Mouse (Mus musculus): Measurements from ENCODE around the gene Mllt3. TPM values are rescaled to one million over a fixed set of nuclear protein-coding genes. Genes with fewer than 3 reads are reported as not detected.

Mllt3 gene
- polyA plus RNA-seq, 1 experiment from 2014 or later, result 59.0 TPM

DNA sequence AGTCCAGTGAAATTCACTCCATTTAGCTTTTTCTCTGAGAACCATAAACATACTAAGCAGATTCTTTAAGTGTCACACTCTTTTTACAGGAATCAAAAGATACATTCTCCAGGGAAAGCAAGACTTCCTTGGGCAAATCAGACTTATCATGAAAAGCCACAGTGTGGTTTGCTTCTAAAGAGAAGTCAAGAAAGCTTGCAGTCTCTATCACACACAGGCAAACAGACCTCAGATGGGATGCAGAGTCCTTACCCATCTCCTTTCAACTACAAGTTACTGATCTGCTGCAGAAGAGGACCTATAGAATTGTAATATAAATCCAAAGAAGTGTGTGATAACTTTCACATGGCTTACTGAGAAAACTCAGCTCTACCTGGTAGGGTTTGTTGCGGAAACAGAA lies 175.2 kb downstream of the Mllt3 start:
- Histone ChIP-seq H3K4me2 (ENCODE audit: low read length) (no peak overlapping the region), H3K9me3 (ENCODE audit: control insufficient read depth, low read length) (no peaks in the 10 kb centered on the region), H3K4me1 (ENCODE audit: control insufficient read depth, insufficient read depth, low read depth, low read length) (no peaks in the 10 kb centered on the region; the same call in 1 of the 2 replicates), H3K27ac (ENCODE audit: low read depth, low read length) (no peak overlapping the region), H3K9ac (ENCODE audit: low read depth, low read length) (no peak overlapping the region), H3K4me3 (ENCODE audit: low read length) (no peak overlapping the region), H3K27me3 (replicated peaks; ENCODE audit: control insufficient read depth, insufficient read depth, low read length) (no peaks in the 10 kb centered on the region), H3K36me3 (ENCODE audit: control insufficient read depth, insufficient read depth, low read length) (no peaks in the 10 kb centered on the region)
- ATAC-seq, result no peak
- 100% methylated on average over 1 of the region's 1 CpGs for WGBS

DNA sequence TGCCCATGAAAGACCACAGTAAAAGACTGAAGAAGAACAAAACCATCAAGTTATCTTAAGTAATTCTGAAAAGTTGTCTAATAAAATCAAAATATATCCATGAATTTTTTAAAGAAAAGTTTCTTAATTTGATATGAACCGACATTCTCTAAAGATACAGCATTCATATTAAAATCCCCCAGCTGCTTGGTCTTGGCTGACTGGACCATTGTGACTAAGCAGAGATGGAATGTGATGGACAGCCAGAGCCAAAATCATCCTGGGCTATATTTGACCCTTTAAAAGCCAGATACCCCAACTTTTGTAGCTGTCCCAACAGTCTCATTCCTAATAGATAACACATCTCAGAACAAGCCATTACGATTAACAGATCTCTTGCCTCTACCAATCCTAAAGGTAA lies 180.7 kb downstream of the Mllt3 start:
- no peak overlapping the region for H3K4me2 ChIP-seq (ENCODE audit: low read length)

DNA sequence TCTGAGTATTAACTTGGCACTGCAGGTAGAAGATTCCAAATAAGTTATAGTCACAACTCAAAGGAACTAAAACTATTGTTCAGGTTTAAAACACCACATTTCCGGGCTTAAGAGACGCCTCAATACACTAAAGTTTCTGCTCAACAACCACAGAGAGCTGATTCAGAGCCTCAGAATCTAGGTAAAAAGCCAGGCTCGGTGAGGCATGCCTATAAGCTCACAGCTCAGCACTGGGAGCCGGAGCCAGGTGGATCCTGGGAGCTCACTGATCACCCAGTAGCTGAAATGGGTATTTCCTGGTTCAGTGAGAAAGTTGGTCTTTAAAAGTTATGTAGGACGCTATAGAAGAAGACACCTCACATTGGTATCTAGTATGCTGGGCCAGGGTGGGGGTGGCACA lies 183.1 kb downstream of the Mllt3 start:
- no peak overlapping the region for H3K4me3 ChIP-seq (ENCODE audit: low read length)
- H3K27me3 ChIP-seq (replicated peaks; ENCODE audit: control insufficient read depth, insufficient read depth, low read length), result no peaks in the 10 kb centered on the region
- H3K36me3 ChIP-seq (ENCODE audit: control insufficient read depth, insufficient read depth, low read length), result no peaks in the 10 kb centered on the region
- no peaks in the 10 kb centered on the region for H3K4me1 ChIP-seq (ENCODE audit: control insufficient read depth, insufficient read depth, low read depth, low read length)
- H3K4me2 ChIP-seq (ENCODE audit: low read length), result no peak overlapping the region
- ATAC-seq, result no peak
- no peak overlapping the region for H3K27ac ChIP-seq (ENCODE audit: low read depth, low read length)
- H3K9ac ChIP-seq (ENCODE audit: low read depth, low read length), result no peak overlapping the region
- 90% methylated on average over 5 of the region's 5 CpGs for WGBS
- no peaks in the 10 kb centered on the region for H3K9me3 ChIP-seq (ENCODE audit: control insufficient read depth, low read length)

More for the DNA sequence above, 180.7 kb downstream of the Mllt3 start:
- no peaks in the 10 kb centered on the region for H3K36me3 ChIP-seq (ENCODE audit: control insufficient read depth, insufficient read depth, low read length)
- H3K9me3 ChIP-seq (ENCODE audit: control insufficient read depth, low read length), result no peaks in the 10 kb centered on the region
- no peak for ATAC-seq
- no peak overlapping the region for H3K9ac ChIP-seq (ENCODE audit: low read depth, low read length)
- H3K27me3 ChIP-seq (replicated peaks; ENCODE audit: control insufficient read depth, insufficient read depth, low read length), result no peaks in the 10 kb centered on the region
- WGBS, result 92% methylated on average over 2 of the region's 2 CpGs
- H3K4me1 ChIP-seq (ENCODE audit: control insufficient read depth, insufficient read depth, low read depth, low read length), result no peaks in the 10 kb centered on the region; the same call in 1 of the 2 replicates
- no peak overlapping the region for H3K4me3 ChIP-seq (ENCODE audit: low read length)
- no peak overlapping the region for H3K27ac ChIP-seq (ENCODE audit: low read depth, low read length)

DNA sequence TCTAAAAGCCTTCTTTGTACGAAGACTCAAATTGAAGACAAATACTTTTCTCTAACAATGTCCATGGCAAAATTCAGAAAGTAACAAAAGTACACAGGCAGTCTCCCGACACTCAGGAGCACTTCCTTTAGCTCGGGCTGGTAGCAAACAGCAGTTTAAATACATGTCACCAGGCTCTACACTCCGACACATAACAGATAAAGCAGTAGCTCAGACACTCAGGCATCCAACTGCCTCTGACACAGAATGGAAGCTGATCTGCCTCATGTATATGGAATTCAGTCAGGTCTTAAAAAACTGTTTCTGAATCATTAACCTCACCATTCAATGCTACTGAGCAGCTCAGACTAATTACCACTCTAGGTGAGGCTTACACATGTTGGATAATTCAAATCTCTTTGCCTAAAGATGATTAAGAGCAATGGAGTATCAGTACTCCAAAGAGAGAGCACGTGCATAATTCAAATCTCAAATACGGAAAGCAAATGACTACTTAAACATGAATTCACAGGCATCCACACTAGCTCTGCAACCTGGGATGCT lies 188.4 kb downstream of the Mllt3 start:
- Histone ChIP-seq H3K27me3 (replicated peaks; ENCODE audit: control insufficient read depth, insufficient read depth, low read length) (no peaks in the 10 kb centered on the region), H3K9ac (ENCODE audit: low read depth, low read length) (no peak overlapping the region), H3K4me3 (ENCODE audit: low read length) (no peak overlapping the region), H3K4me1 (ENCODE audit: control insufficient read depth, insufficient read depth, low read depth, low read length) (no peaks in the 10 kb centered on the region; the same call in 1 of the 2 replicates), H3K36me3 (ENCODE audit: control insufficient read depth, insufficient read depth, low read length) (0 out of 2 replicates have a peak, but pooled peaks cover 2% of the 10 kb centered on the region), H3K9me3 (ENCODE audit: control insufficient read depth, low read length) (no peaks in the 10 kb centered on the region), H3K4me2 (ENCODE audit: low read length) (no peak overlapping the region), H3K27ac (ENCODE audit: low read depth, low read length) (no peak overlapping the region)
- WGBS, result 63% methylated on average over 6 of the region's 6 CpGs
- no peak; the same call in 1 of the 2 replicates for ATAC-seq

DNA sequence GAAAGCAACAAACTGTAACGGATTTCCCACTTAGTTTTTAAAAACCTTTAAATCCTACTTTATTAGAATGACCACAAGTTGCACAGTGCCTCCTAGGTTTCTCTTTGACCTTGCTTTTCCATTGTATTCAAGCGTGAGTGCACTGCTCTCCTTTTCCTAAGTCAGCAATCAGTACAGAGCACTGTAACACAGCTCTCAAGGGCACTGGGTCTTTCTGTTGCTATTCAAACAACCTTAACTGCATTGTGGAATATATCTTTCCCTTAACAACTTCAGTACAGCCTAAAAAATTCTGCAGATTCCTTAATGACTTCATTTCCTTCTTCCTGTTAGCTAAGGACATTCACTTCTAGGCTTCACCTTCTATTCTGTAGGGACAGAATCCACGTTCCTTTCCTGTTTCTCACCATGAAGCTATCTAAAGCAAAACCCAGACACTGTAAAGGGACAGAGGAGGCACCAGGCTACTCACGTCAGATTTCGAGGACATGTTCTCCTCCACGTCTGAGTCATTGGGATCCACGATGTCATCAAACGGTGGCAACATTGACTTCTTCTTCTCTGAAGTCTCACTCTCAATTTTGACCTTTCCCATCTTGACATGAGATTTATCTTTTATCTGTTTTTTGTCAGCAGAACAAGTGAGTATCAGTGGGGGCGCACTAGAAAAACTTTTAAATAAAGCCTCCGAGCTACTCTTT lies 192.8 kb downstream of the Mllt3 start:
- H3K9ac ChIP-seq (ENCODE audit: low read depth, low read length), result no peak overlapping the region
- H3K4me3 ChIP-seq (ENCODE audit: low read length), result no peak overlapping the region
- ATAC-seq, result no peak
- H3K36me3 ChIP-seq (ENCODE audit: control insufficient read depth, insufficient read depth, low read length), result 0 out of 2 replicates have a peak, but pooled peaks cover 2% of the 10 kb centered on the region
- H3K4me1 ChIP-seq (ENCODE audit: control insufficient read depth, insufficient read depth, low read depth, low read length), result no peaks in the 10 kb centered on the region; the same call in 1 of the 2 replicates
- H3K27me3 ChIP-seq (replicated peaks; ENCODE audit: control insufficient read depth, insufficient read depth, low read length), result no peaks in the 10 kb centered on the region
- H3K4me2 ChIP-seq (ENCODE audit: low read length), result no peak overlapping the region
- no peaks in the 10 kb centered on the region for H3K9me3 ChIP-seq (ENCODE audit: control insufficient read depth, low read length)
- 89% methylated on average over 10 of the region's 10 CpGs for WGBS
- H3K27ac ChIP-seq (ENCODE audit: low read depth, low read length), result no peak overlapping the region

DNA sequence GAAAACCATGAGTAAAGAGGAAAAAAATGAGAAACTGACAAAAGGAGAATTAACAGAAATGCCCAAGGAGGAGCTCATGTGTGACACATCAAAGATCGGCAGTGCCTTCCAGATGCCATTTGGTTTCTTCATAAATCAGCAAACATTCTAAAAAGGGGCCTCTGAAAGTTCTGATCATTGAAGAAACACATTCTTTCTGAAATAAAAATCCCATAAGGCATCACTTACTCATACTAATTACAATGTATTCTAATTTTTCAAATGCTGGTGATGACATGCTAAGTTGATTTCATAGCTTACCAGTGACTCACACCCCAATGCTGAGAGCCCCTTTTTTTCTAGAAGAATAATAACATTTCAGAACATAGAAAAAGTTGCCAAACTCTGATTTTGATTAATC lies 194.4 kb downstream of the Mllt3 start:
- Histone ChIP-seq H3K4me2 (ENCODE audit: low read length) (no peak overlapping the region), H3K27me3 (replicated peaks; ENCODE audit: control insufficient read depth, insufficient read depth, low read length) (no peaks in the 10 kb centered on the region), H3K4me3 (ENCODE audit: low read length) (no peak overlapping the region), H3K36me3 (ENCODE audit: control insufficient read depth, insufficient read depth, low read length) (0 out of 2 replicates have a peak, but pooled peaks cover 2% of the 10 kb centered on the region), H3K9me3 (ENCODE audit: control insufficient read depth, low read length) (no peaks in the 10 kb centered on the region), H3K4me1 (ENCODE audit: control insufficient read depth, insufficient read depth, low read depth, low read length) (peaks cover 7% of the 10 kb centered on the region), H3K9ac (ENCODE audit: low read depth, low read length) (no peak overlapping the region), H3K27ac (ENCODE audit: low read depth, low read length) (no peak overlapping the region)
- 82% methylated on average over 1 of the region's 1 CpGs for WGBS
- ATAC-seq, result no peak

DNA sequence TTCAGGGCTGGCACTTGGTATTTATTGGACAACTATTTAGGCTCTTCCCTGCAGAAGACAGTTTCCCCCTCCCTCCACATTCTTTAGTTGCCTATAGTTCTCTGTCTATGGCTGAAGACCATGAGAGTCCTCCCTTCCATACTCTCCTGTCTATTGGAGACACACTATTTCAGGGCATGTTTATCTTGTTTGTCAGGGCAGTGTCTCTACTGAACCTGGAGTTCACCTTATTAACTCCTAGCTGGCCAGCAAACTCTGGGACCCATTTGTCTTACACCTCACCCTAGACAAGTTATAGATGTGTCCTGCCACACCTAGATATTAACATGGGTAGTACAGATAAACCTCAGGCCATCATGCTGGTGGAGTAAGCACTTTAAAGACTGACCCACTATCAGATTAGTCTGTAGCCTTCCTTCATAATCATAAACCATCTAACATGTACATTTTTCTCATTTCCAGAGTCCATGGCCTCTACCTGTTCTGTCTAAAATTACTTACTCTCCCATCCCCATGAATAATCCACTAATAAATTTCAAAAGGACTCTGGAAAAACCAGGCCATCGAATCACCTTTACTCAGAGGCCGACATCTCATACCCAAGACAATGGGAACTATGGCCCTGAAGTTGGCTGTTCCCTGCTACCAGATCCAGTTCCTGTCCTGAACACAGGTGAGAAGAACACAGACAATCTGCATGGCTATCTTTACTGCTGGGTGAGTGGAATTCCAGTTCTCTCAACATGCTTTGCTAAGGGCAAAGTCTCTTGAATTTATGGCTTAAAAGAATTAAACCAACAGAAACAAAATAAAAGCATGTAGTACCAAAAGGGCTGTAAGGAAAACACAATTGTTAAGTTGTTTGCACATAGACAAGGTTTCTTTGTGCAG lies 195.4 kb downstream of the Mllt3 start:
- H3K9ac ChIP-seq (ENCODE audit: low read depth, low read length), result no peak overlapping the region
- no peak for ATAC-seq
- H3K9me3 ChIP-seq (ENCODE audit: control insufficient read depth, low read length), result no peaks in the 10 kb centered on the region
- no peak overlapping the region for H3K4me2 ChIP-seq (ENCODE audit: low read length)
- H3K4me1 ChIP-seq (ENCODE audit: control insufficient read depth, insufficient read depth, low read depth, low read length), result peaks cover 7% of the 10 kb centered on the region
- H3K27ac ChIP-seq (ENCODE audit: low read depth, low read length), result no peak overlapping the region
- WGBS, result 100% methylated on average over 2 of the region's 2 CpGs
- H3K27me3 ChIP-seq (replicated peaks; ENCODE audit: control insufficient read depth, insufficient read depth, low read length), result no peaks in the 10 kb centered on the region
- H3K4me3 ChIP-seq (ENCODE audit: low read length), result no peak overlapping the region
- H3K36me3 ChIP-seq (ENCODE audit: control insufficient read depth, insufficient read depth, low read length), result 0 out of 2 replicates have a peak, but pooled peaks cover 2% of the 10 kb centered on the region

DNA sequence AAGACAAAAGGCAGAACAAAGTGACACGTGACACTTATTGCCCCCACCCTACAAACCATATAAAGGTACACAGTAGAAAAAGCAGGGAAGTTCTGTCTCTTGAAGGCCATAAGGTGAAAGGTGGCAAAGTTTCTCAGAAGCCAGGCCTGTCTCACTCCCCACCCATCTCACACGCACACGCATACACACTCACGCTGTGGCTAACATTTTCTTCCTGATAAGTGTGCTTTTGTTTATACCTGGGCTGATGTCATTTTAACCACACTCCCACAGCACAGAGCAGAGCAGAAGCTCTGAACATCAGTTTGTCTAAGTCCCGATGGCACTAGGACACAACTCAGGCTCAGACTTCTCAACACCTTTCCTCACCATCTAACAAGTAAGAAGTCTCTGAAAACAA lies 196.9 kb downstream of the Mllt3 start:
- ATAC-seq, result no peak
- Histone ChIP-seq H3K27ac (ENCODE audit: low read depth, low read length) (no peak overlapping the region), H3K9me3 (ENCODE audit: control insufficient read depth, low read length) (no peaks in the 10 kb centered on the region), H3K4me2 (ENCODE audit: low read length) (no peak overlapping the region), H3K36me3 (ENCODE audit: control insufficient read depth, insufficient read depth, low read length) (0 out of 2 replicates have a peak, but pooled peaks cover 2% of the 10 kb centered on the region), H3K4me3 (ENCODE audit: low read length) (no peak overlapping the region), H3K4me1 (ENCODE audit: control insufficient read depth, insufficient read depth, low read depth, low read length) (peaks cover 7% of the 10 kb centered on the region), H3K9ac (ENCODE audit: low read depth, low read length) (no peak overlapping the region), H3K27me3 (replicated peaks; ENCODE audit: control insufficient read depth, insufficient read depth, low read length) (no peaks in the 10 kb centered on the region)
- 83% methylated on average over 5 of the region's 5 CpGs for WGBS

DNA sequence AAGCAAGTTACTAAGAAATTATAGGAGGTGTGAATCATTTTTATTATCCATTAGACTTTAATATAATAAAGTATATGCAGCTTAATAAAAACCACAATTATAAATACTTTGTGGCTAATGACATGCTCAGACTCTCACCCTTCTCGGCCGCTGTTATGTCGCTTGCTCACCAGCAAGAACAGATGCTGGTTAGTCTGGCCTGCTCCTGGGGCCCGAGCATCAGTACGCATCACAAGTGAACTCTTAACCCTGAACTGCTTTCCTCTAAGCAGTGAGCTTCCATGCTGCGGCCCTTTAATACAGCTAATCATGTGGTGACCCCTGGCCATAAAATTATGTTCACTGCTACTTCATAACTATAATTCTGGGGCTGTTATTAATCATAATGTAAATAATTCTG lies 198.0 kb downstream of the Mllt3 start:
- 57% methylated on average over 6 of the region's 6 CpGs for WGBS

More for the DNA sequence above, 198.0 kb downstream of the Mllt3 start:
- no peak for ATAC-seq
- peaks cover 7% of the 10 kb centered on the region for H3K4me1 ChIP-seq (ENCODE audit: control insufficient read depth, insufficient read depth, low read depth, low read length)
- H3K9ac ChIP-seq (ENCODE audit: low read depth, low read length), result no peak overlapping the region
- no peak overlapping the region for H3K27ac ChIP-seq (ENCODE audit: low read depth, low read length)
- H3K27me3 ChIP-seq (replicated peaks; ENCODE audit: control insufficient read depth, insufficient read depth, low read length), result no peaks in the 10 kb centered on the region
- no peak overlapping the region for H3K4me3 ChIP-seq (ENCODE audit: low read length)
- no peaks in the 10 kb centered on the region for H3K9me3 ChIP-seq (ENCODE audit: control insufficient read depth, low read length)
- H3K4me2 ChIP-seq (ENCODE audit: low read length), result no peak overlapping the region
- H3K36me3 ChIP-seq (ENCODE audit: control insufficient read depth, insufficient read depth, low read length), result no peaks in the 10 kb centered on the region
